Mouse (Mus musculus) embryonic facial prominence, embryonic 10.5 days (tissue): ENCODE results near the gene Zfp354b. TPM values are rescaled to one million over a fixed set of nuclear protein-coding genes. Genes with fewer than 3 reads are reported as not detected.

Experiments
- polyA plus RNA-seq: library from polyadenylated mRNA; unstranded; fragments of >200 nt; fragmentation: Nextera tagmentation; extraction: Ambion mirVana; gene quantifications from 2 replicates; pipeline ENCODE4 v1.2.1, GENCODE M21; 2016

Zfp354b gene
- polyA plus RNA-seq, 1 experiment from 2014 or later: 0.75 TPM

Other genes starting within 250 kb of the Zfp354b start
- 33.3 and 34.1 TPM in 2 replicates for gene Zfp354c, start 103.9 kb downstream of the Zfp354b start, polyA plus RNA-seq
- gene Zfp879, start 90.1 kb downstream of the Zfp354b start, polyA plus RNA-seq: 0.70 and 0.96 TPM in 2 replicates
- gene Grm6, start 80.9 kb downstream of the Zfp354b start, polyA plus RNA-seq: 0.06 TPM in 1 of 2 replicates, not detected in the other
- gene Zfp454, start 44.0 kb downstream of the Zfp354b start, polyA plus RNA-seq: 13.9 and 16.2 TPM in 2 replicates
- gene Zfp2, start 15.5 kb downstream of the Zfp354b start, polyA plus RNA-seq: 21.3 and 21.6 TPM in 2 replicates
- gene 4933414I15Rik, start 12.1 kb upstream of the Zfp354b start, polyA plus RNA-seq: not detected in 2 replicates
- not detected in 2 replicates for gene Prop1, start 22.1 kb upstream of the Zfp354b start, polyA plus RNA-seq
- gene Olfr1378, start 34.9 kb upstream of the Zfp354b start, polyA plus RNA-seq: not detected in 2 replicates
- not detected in 2 replicates for gene Olfr1377, start 50.3 kb upstream of the Zfp354b start, polyA plus RNA-seq
- gene Olfr51, start 72.0 kb upstream of the Zfp354b start, polyA plus RNA-seq: not detected in 2 replicates
- gene Olfr54, start 82.6 kb upstream of the Zfp354b start, polyA plus RNA-seq: not detected in 2 replicates
- gene Olfr1375, start 116.5 kb upstream of the Zfp354b start, polyA plus RNA-seq: not detected in 2 replicates
- 7.8 and 8.6 TPM in 2 replicates for gene Zfp354a, start 127.6 kb upstream of the Zfp354b start, polyA plus RNA-seq